Mouse (Mus musculus): ENCODE results near the gene Pnisr. TPM values are rescaled to one million over a fixed set of nuclear protein-coding genes. Genes with fewer than 3 reads are reported as not detected.

Pnisr gene
- polyA plus RNA-seq, 1 experiment = 41.0 TPM

DNA sequence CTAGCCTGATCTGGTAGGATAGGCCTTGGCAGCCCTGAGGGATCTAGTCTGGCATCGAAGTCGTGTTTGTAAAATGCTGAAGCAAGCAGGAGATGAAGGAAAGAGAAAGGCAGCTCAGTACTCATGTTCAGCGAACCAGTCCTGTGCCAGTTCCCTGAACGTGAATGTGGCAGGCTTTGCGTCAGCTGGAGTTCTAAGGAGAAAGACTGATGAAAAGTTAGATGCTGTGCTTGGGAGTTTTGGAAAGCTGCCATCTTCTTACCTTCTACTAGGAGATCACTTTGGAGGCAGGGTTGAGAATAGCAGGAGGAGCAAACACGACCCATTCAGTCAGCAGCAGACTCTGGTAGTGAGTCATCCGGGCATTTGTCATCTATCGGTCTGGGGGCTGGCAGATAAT, 38.4 kb downstream of the Pnisr start:
- H3K27ac ChIP-seq (replicated peaks; ENCODE audit: low read depth, low read length) = no peak overlapping the region
- peaks cover 2% of the 10 kb centered on the region; the same call in 1 of the 2 replicates for H3K4me1 ChIP-seq (ENCODE audit: control insufficient read depth, insufficient read depth, insufficient read length, low read length)
- H3K4me3 ChIP-seq (ENCODE audit: insufficient read depth, low read depth, low read length) = no peak overlapping the region

Other genes starting within 250 kb of the Pnisr start
- gene Prdm13, start 161.6 kb upstream of the Pnisr start, polyA plus RNA-seq (2012; ENCODE audit: insufficient read depth, insufficient read length, missing spikeins) = not detected in 2 replicates
- 25.5 and 30.2 TPM in 2 replicates for gene Ccnc, start 119.9 kb upstream of the Pnisr start, polyA plus RNA-seq (2012; ENCODE audit: insufficient read depth, insufficient read length, missing spikeins)
- gene Usp45, start 80.4 kb upstream of the Pnisr start, polyA plus RNA-seq (2012; ENCODE audit: insufficient read depth, insufficient read length, missing spikeins) = 8.4 and 9.5 TPM in 2 replicates
- gene Tstd3, start 80.4 kb upstream of the Pnisr start, polyA plus RNA-seq (2012; ENCODE audit: insufficient read depth, insufficient read length, missing spikeins) = 44.4 and 45.0 TPM in 2 replicates
- 31.5 and 32.4 TPM in 2 replicates for gene Coq3, start 32.1 kb downstream of the Pnisr start, polyA plus RNA-seq (2012; ENCODE audit: insufficient read depth, insufficient read length, missing spikeins)
- gene Faxc, start 83.7 kb downstream of the Pnisr start, polyA plus RNA-seq (2012; ENCODE audit: insufficient read depth, insufficient read length, missing spikeins) = 0.42 TPM in 1 of 2 replicates, not detected in the other

Measured in brown adipose tissue, adult 24 weeks (tissue).